Mouse (Mus musculus) retina, postnatal 7 days (tissue): Measurements from ENCODE around the gene Dynll1.

Experiments used
- DNase-seq: peaks from one replicate; pipeline ENCODE4 v3.0.0-alpha.2; 2012; ENCODE audit warnings: low read depth, low spot score

Gene Dynll1

GRCm38 (mm10) chr5:115268266-115268665 lies 32.5 kb downstream of the Dynll1 start:
- DNase-seq: no peak

GRCm38 (mm10) chr5:115267469-115268045 lies 33.2 kb downstream of the Dynll1 start:
- no peak for DNase-seq

- no peak for DNase-seq
These were observed 33.9 kb downstream of the Dynll1 start for GRCm38 (mm10) chr5:115266787-115267468.

- no peak for DNase-seq
These were observed 34.5 kb downstream of the Dynll1 start for GRCm38 (mm10) chr5:115266340-115266739.

GRCm38 (mm10) chr5:115262502-115263291 lies 38.1 kb downstream of the Dynll1 start:
- no peak for DNase-seq

GRCm38 (mm10) chr5:115261880-115262279 lies 38.9 kb downstream of the Dynll1 start:
- DNase-seq: no peak

- no peak for DNase-seq
These were observed 39.7 kb downstream of the Dynll1 start for GRCm38 (mm10) chr5:115261141-115261540.

- DNase-seq: no peak
These were observed 40.4 kb downstream of the Dynll1 start for GRCm38 (mm10) chr5:115260356-115260755.

GRCm38 (mm10) chr5:115256909-115257546 lies 43.8 kb downstream of the Dynll1 start:
- no peak for DNase-seq

GRCm38 (mm10) chr5:115255472-115255871 lies 45.3 kb downstream of the Dynll1 start:
- DNase-seq: no peak
